ENCODE assay signal across 8 mouse cellular contexts in the genomic region with DNA sequence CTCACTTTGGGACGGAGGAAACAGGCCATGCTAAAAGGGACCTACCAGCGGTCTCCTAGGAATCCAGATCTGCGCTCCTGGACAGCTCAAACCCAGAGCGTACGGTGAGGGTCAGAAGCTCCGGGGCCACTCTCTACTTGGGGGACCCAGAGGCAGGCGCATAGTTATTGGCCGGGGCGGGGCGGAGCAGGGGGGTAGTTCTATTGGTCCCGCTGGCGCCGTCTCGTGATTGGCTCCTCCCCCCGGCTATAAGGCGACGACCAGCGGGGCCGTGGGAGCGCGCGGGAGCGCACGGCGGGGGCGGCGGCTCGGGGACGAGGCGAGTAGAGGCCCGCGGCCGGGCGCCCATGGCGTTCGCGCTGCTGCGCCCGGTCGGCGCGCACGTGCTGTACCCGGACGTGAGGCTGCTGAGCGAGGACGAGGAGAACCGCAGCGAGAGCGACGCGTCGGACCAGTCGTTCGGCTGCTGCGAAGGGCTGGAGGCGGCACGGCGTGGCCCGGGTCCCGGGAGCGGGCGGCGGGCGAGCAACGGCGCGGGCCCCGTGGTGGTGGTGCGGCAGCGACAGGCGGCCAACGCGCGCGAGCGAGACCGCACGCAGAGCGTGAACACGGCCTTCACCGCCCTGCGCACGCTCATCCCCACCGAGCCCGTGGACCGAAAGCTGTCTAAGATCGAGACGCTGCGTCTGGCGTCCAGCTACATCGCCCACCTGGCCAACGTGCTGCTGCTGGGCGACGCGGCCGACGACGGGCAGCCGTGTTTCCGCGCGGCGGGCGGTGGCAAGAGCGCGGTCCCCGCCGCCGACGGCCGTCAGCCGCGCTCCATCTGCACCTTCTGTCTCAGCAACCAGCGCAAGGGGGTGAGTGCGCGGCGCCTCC. TPM values are rescaled to one million over a fixed set of nuclear protein-coding genes. Genes with fewer than 3 reads are reported as not detected.
DNase-seq lines count a peak whose midpoint lies in the region; ATAC-seq and TF ChIP-seq lines count a peak whose summit lies in the region.

A gene (plus strand): TSS at position 283 of the 879 bp plus-strand sequence.

- TF ChIP-seq POLR2A in cortical plate, adult 2 months (IDR thresholded peaks at IDR 0.05; ENCODE audit: extremely low read depth, insufficient read depth, low read length) = no peak

- WGBS in intestine, embryonic 15.5 days = under 1% methylated on average over 118 of the region's 118 CpGs
- WGBS in liver, embryonic 16.5 days (ENCODE audit: insufficient replicate concordance) = under 1% methylated on average over 112 of the region's 118 CpGs
- WGBS in neural tube, embryonic 15.5 days = under 1% methylated on average over 113 of the region's 118 CpGs

- no peak within 1 kb of the TSS for H3K27ac ChIP-seq in cortical plate, adult 2 months (ENCODE audit: insufficient read depth, low read length)
- no peak within 1 kb of the TSS for H3K27ac ChIP-seq in intestine, embryonic 15.5 days
- H3K27ac ChIP-seq in liver, embryonic 16.5 days (ENCODE audit: low read length) = no peak within 1 kb of the TSS
- H3K27ac ChIP-seq in neural tube, embryonic 15.5 days (replicated peaks) = no peak within 1 kb of the TSS

- no peaks in the 10 kb centered on the region for H3K9me3 ChIP-seq in intestine, embryonic 15.5 days
- H3K9me3 ChIP-seq in liver, embryonic 16.5 days (replicated peaks; ENCODE audit: control insufficient read depth, low read length) = no peaks in the 10 kb centered on the region
- H3K9me3 ChIP-seq in neural tube, embryonic 15.5 days (replicated peaks) = no peaks in the 10 kb centered on the region

- peaks cover 3% of the 10 kb centered on the region for H3K4me1 ChIP-seq in cortical plate, adult 2 months (ENCODE audit: control insufficient read depth, insufficient read depth, low read length)
- peaks cover 26% of the 10 kb centered on the region for H3K4me1 ChIP-seq in intestine, embryonic 15.5 days (replicated peaks)
- H3K4me1 ChIP-seq in liver, embryonic 16.5 days (ENCODE audit: control insufficient read depth, low read depth, low read length) = peaks cover 6% of the 10 kb centered on the region
- peaks cover 39% of the 10 kb centered on the region for H3K4me1 ChIP-seq in neural tube, embryonic 15.5 days

- no peak for TF ChIP-seq CTCF in cortical plate, adult 2 months (IDR thresholded peaks at IDR 0.05; ENCODE audit: extremely low read depth, insufficient read depth, low read length)

- peaks cover 52% of the 10 kb centered on the region for H3K27me3 ChIP-seq in intestine, embryonic 15.5 days (replicated peaks)
- peaks cover 68% of the 10 kb centered on the region for H3K27me3 ChIP-seq in liver, embryonic 16.5 days (ENCODE audit: control insufficient read depth, insufficient read depth, low read depth, low read length)
- H3K27me3 ChIP-seq in neural tube, embryonic 15.5 days (replicated peaks) = peaks cover 25% of the 10 kb centered on the region

- no peaks in the 10 kb centered on the region for H3K36me3 ChIP-seq in intestine, embryonic 15.5 days
- H3K36me3 ChIP-seq in liver, embryonic 16.5 days (ENCODE audit: control insufficient read depth, insufficient read depth) = no peaks in the 10 kb centered on the region
- no peaks in the 10 kb centered on the region for H3K36me3 ChIP-seq in neural tube, embryonic 15.5 days

- peak within 1 kb of the TSS; percentile 93 for H3K4me2 ChIP-seq in intestine, embryonic 15.5 days (replicated peaks)
- H3K4me2 ChIP-seq in liver, embryonic 16.5 days (ENCODE audit: low read depth, low read length) = peak within 1 kb of the TSS; percentile 64
- peak within 1 kb of the TSS; percentile 67 for H3K4me2 ChIP-seq in neural tube, embryonic 15.5 days

- ATAC-seq in granulocyte monocyte progenitor cell, adult 5-6 weeks (replicated peaks; ENCODE audit: poor library complexity, severe bottlenecking) = peak; percentile 78
- ATAC-seq in intestine, embryonic 15.5 days = peak; percentile 88
- peak; percentile 78 for ATAC-seq in liver, embryonic 16.5 days (ENCODE audit: low read depth)
- ATAC-seq in neural tube, embryonic 15.5 days (ENCODE audit: low FRiP score) = peak; percentile 66

- peak; percentile 68 to 73 for DNase-seq in cerebellum, postnatal 14 days
- no peak for DNase-seq in cerebellum, adult 9-11 months
- DNase-seq in right cerebral cortex, postnatal 36 days (ENCODE audit: low spot score in 2 of 2) = no peak

- peak within 1 kb of the TSS; percentile 46 for H3K9ac ChIP-seq in intestine, embryonic 15.5 days
- no peak within 1 kb of the TSS for H3K9ac ChIP-seq in liver, embryonic 16.5 days (ENCODE audit: low read depth, low read length)
- peak within 1 kb of the TSS; percentile 27; the same call in 1 of the 2 replicates for H3K9ac ChIP-seq in neural tube, embryonic 15.5 days (replicated peaks)

- H3K4me3 ChIP-seq in cortical plate, adult 2 months (ENCODE audit: insufficient read depth, low read length) = peak within 1 kb of the TSS; percentile 30; the same call in 1 of the 2 replicates
- H3K4me3 ChIP-seq in intestine, embryonic 15.5 days (replicated peaks) = peak within 1 kb of the TSS; percentile 51
- peak within 1 kb of the TSS; percentile 44 for H3K4me3 ChIP-seq in liver, embryonic 16.5 days (ENCODE audit: low read depth, low read length)
- H3K4me3 ChIP-seq in neural tube, embryonic 15.5 days (replicated peaks) = peak within 1 kb of the TSS; percentile 44

RNA-seq across cellular contexts. Expression of the gene that starts here (rescaled TPM):
- 1.0 and 1.9 TPM in 2 replicates for polyA plus RNA-seq in cortical plate, adult 2 months (2012; rRNA removed)
- not detected in 2 replicates for total RNA-seq in granulocyte monocyte progenitor cell, adult 5-6 weeks (2014; fragmentation: Nextera tagmentation)
- not detected in 2 replicates for total RNA-seq in granulocyte monocyte progenitor cell, adult 5-6 weeks (2017)
- 10.3 and 10.4 TPM in 2 replicates for polyA plus RNA-seq in intestine, embryonic 15.5 days (2015; fragmentation: Nextera tagmentation; extraction: Ambion mirVana)
- 0.22 TPM in 1 of 2 replicates, not detected in the other for polyA plus RNA-seq in liver, embryonic 16.5 days (2015; fragmentation: Nextera tagmentation; extraction: Ambion mirVana)
- 2.1 and 4.0 TPM in 2 replicates for polyA plus RNA-seq in neural tube, embryonic 15.5 days (2015; fragmentation: Nextera tagmentation; extraction: Ambion mirVana)

Comparison
In these comparisons a context has a peak if more than half of its experiments do, and no peak if none do; other contexts are left out.
1. DNase-seq: peak in cerebellum, postnatal 14 days (2 of 2); none in cerebellum, adult 9-11 months (single experiment) and right cerebral cortex, postnatal 36 days (0 of 2).
2. Peak in ATAC-seq in granulocyte monocyte progenitor cell, adult 5-6 weeks; RNA of the gene not detected or under 1 TPM.
3. Peak in ATAC-seq, H3K4me3 ChIP-seq and H3K4me2 ChIP-seq in liver, embryonic 16.5 days; RNA of the gene not detected or under 1 TPM.
4. Peak in every context shown above with its lines, with median percentiles within 50 percentile points of each other: H3K4me3 ChIP-seq, ATAC-seq and H3K4me2 ChIP-seq.